Mouse (Mus musculus) layer of hippocampus, postnatal 14 days (tissue): ENCODE measurements at regions not wholly inside any gene's neighbourhood (a gene's known extent, or its start where the extent isn't known, plus 50 kb on each side); places are given as distances from the start of the nearest gene placed in this dataset.
A peak's percentile ranks its signal among the peaks of the same experiment; 100 is the strongest.

Experiments used
- DNase-seq, 2 experiments: peaks; one replicate each; pipeline ENCODE4 v3.0.0; 2021 to 2022; ENCODE audit warnings: low spot score in 2 of 2, mixed read lengths in 1 of 2

- peak in 1 of 2 experiments; percentile 0 for DNase-seq
Observed at GRCm38 (mm10) chrX:63594118-63594814, 557.7 kb downstream of the Gm6760 start.
